Mouse (Mus musculus) kidney, postnatal 10 days (tissue): ENCODE data around the gene Asic2.
A peak's percentile ranks its signal among the peaks of the same experiment; 100 is the strongest.

ENCODE experiments used
- DNase-seq: peaks from one replicate; pipeline ENCODE4 v3.0.0; 2021; ENCODE audit warnings: mixed read lengths

The Asic2 gene

DNA sequence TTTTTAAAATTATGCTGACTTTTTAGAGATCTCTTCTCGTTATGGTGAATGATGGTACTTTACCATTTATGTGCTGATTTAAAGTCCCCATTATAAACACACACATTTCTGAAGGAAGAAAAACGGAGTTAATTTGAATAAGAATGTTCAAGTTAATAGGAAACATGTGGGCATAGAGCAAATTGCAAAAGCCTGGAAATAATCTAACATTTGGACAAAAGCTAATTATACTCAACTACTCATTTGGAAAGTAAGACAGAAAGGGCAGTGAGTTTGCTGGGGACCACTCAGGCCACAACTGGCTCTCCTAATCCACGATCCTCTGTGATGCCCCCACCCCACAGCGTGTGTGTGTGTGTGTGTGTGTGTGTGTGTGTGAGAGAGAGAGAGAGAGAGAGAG lies 253.5 kb downstream of the Asic2 start:
- no peak for DNase-seq

DNA sequence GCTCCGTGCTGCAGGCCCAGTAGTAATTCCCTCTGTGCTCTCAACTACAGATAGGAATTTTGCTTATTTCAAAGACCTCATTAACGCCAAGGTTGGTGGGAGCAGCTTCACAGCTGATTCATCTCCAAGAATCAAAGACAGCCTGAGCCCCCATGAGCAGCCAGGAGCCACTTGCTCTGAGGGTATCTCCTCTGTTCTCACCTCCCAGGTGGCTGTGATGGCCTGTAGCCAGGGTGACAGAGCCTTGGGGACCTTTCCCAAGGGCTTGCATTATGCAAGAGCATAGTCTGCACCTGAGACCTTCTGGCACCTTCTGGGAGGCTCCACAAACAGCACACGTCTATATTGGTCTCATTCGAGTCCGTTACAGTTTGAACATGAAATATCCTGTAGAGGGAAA lies 261.3 kb downstream of the Asic2 start:
- DNase-seq, result no peak

DNA sequence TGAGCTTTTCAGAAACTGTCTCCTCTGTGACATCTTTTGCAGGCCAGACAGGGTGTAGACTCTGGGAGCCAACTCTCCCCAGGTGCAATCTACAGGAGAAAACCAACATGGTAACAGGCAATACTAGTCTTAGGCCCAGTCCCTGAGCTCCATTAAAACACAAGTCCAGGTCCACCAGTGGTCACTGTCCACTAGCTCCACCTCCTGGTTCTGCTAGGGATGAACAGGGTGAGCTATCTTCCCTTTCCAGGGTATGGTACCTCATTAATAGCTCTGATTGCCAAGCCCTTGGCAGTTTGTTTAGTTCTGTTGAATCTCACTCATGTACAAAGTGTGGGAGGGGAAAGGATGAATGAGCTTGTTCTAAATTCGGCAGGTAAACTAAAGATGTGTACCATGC lies 270.2 kb downstream of the Asic2 start:
- DNase-seq, result peak; percentile 6

DNA sequence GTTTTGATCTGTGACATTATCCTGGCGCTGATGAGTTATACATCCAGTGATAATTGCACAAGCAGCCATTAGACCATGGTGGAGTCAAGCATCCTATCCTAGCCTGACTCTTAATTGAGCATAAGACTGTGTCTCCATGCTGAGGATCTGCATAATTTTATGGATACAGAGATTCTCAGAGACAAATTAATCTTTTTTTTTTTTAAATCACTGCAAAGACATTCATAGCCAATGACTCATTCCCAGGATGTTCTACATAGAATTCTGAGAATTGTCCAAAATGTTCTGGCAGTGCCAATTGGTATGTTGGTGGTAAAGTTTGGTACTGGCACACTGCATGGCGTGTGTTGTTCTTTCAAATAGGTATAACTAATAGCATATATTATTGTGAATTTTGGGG lies 272.8 kb downstream of the Asic2 start:
- DNase-seq, result no peak

DNA sequence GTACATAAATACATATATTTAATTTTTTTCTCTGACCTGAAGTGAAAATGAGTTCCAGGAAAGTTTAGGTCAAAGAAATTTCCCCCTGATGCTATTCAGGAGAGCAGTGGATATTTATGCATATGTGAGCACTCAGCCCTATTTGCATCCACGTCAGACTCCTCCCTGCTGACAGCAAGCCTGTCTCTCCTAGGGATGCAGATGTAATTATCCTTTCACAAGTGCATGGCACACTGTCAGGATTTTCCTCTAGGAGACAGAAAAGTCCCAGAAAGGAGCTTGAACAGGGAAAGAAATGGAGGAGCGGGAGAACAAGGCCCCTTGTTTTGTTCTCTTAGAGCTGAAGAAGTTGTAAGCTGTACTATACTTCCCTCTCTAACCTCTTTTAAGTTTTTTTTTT lies 287.7 kb downstream of the Asic2 start:
- no peak for DNase-seq

DNA sequence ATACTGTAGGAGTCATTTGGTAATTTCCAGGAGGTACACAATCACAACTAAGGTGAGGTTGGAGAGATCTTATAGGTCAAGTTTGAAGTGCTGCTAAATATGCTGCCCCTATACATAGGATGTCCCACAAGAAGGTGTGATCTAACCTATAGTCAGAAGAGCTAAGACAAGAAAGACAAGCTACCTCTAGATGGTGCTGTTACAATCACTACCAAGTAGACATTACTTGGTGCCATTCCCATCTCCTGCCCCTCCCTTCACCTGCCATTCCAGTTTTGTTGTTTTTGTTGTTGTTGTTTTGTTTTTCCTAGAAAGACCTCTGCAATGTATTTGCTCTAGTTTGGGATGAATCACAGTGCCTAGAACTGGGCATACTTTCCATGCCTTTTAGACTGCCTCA lies 296.5 kb downstream of the Asic2 start:
- no peak for DNase-seq

DNA sequence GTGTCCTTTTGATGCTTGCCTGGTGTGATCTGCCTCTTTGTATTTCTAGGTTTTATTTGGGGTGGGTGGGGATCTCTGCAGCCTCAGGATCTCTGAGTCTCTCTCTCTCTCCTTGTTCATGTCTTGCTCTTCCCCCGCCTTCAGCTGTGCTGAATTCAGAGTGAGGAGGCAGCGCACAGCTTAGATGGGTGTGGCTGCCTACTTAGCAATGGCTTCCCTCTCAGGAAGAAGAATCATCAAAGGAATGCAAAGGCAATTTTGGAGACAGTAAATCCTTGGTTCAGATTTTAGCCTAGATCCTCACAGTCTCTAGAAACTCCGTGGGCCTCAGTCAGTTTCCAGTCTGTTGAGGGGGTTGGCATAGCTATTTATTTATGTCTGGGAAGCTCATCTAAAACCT lies 297.8 kb downstream of the Asic2 start:
- no peak for DNase-seq

DNA sequence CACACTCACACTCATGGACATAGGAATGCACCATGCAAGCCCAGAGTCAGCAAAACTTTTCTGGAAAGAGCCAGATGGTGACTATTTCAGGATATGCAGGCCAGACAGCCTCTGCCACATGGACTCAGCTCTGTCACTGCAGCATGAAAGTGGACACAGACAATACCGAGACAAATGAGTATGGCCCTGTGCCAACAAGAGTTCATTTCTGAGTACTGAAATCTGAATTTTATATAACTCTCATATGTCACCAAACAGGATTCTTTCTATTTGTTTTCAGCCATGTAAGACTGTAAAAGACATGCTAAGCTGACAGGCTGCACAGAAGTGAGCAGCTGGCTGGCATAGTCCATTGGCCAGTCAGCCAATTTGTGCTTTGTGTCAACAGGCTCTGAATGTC lies 309.4 kb downstream of the Asic2 start:
- DNase-seq, result no peak

DNA sequence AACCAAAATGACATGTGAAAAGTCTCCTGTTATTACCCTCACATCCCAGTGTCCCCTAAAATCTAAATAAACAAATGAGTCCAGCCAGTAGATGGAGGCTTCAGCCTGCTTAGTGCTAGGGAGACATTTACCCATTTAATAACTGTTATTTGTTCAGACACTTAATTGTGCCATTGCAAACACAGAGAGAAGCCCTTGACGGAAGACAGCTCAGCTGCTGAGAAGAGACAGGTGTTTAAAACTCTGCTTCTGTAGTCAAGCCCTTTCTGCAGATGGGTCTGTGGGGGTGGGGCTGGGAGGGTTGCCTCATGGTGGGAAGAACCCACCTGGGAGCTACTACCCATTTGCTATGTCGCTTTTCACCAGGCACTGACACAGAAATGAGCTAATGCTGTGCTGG lies 311.1 kb downstream of the Asic2 start:
- no peak for DNase-seq

DNA sequence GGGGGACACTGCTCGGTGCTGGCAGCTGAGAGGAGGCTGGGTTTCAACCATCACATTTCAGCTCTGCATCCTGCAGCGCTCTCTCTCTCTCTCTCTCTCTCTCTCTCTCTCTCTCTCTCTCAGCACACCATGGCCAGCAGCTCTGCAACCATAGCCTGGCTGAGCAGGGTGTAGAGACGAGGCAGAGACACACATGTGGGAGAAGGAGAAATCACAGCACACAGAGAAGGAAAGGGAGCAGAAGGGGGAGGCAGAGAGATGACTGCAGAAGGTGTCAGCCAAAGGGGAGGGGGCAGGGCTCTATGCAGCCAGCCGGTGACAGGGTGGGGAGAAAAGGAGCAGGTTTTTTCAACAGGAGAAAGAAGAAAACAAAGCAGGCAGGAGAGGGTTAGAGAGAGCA lies 320.4 kb downstream of the Asic2 start:
- no peak for DNase-seq

DNA sequence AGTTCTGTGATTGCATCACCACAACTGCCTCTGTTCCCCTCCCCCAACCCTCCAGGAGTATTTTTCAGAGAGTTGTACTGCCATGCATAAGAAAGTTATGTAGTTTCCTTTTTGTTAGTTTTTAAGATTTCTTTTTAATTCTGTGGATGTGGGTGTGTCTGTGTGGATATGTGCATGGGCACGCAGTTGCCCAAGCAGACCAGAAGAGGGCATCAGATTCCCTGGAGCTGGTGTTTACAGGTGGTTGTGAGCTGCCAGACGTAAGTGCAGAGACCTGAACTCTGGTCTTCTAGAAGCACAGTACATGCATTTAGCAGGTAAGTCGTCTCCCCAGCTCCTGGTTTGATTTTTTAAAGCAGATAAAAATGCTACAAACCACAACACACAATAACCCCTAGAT lies 322.7 kb downstream of the Asic2 start:
- no peak for DNase-seq

DNA sequence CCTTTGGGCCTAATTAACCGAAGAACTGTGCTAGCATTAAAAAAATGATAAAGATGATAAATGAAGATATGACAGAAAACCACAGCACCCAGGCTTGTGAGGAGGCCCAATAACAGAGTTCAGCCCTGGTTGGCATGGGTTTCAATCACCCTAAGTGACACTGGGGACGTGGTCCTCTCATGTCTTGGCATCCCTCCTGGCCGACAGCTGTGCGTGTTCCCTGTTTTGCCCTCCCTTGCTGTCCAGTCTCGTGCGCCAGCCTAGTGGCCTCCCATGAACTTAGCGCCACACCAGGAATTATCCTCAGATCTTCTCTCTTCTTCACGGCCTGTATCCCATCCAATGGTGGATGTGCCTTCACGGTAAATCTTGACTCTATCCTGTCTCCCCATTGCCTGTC lies 331.9 kb downstream of the Asic2 start:
- DNase-seq, result no peak

DNA sequence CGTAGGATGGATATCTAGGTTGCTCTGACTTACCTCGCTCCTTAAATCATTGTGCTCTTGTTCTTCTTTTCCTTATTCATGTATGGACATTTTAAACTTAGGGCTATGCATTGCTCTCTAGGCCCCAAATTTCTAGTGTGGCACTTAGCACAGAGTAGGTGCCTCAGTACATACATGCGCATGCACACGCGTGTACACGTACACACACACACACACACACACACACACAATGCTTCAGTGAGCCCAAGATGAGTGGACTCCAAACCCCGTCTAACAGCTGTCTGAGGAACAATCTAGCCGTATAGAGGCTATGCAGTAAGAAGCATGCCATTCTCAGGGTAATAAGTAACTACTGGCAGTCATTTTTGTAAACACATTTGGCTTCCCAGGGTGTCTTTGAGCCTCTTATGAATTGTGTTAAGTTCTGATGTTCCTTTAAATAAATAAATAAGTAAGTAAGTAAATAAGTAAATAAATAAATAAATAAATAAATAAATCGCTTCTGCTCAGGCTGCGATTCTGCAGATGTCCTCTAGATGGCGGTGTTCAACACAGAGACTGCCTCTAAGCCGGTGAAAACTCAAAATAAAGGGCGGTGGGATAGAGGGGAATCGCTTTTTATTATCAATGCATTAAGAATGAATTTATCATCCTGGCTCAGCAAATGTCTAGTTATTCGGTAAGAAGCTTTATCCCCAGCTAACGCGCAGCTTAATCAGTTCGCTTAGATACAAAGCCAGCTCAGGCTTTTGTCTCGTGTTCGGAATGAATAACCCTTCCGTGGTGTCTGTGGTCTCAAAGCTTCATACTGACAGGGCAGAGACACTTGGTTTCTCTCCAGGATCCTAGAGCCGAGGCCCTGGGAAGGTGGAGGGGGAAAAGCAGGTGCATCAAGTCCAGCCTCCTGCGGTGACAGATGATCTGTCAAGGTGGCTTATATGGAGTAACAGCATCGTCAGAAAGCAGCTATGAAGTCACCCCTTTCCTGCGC lies 333.6 kb downstream of the Asic2 start:
- peak; percentile 63 for DNase-seq

DNA sequence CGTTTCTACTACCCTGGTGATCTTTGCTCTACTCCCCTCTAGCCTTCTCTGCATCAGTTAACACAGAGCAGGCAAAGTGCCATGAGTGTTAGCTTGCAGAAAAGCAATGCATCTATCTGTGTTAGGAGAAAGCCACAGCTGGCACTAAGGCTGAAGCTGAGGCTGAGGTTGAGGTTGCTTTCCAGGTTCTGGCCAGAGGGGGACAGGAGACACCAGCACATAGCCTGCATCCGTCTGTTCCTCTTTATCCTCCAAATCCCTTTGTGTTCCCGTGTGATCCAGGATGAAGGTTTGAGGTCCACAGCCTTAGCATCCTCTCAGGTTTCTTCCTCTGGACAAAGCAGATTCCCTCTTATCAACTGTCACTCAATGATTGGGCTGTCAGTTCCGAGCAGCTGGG lies 343.1 kb downstream of the Asic2 start:
- no peak for DNase-seq

DNA sequence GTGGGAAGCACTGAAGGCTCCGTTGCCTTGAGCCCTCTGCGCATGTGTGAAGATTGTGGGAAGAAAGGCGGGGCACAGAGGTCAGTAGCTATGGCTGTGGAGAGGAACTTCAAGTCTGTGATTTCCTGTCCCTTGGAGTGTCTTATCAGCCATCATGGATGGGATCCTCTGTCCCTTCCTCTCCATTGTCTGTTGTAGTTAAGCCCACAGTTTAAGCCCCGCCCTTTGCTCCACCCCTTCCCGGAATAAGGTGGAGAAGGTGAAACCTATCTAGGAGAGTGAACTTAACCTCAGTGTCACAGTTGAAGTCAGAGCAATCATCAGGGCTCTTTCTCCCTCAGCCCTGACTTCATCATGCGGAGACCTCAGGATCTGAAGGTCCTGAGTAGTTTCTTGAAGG lies 347.7 kb downstream of the Asic2 start:
- no peak for DNase-seq

DNA sequence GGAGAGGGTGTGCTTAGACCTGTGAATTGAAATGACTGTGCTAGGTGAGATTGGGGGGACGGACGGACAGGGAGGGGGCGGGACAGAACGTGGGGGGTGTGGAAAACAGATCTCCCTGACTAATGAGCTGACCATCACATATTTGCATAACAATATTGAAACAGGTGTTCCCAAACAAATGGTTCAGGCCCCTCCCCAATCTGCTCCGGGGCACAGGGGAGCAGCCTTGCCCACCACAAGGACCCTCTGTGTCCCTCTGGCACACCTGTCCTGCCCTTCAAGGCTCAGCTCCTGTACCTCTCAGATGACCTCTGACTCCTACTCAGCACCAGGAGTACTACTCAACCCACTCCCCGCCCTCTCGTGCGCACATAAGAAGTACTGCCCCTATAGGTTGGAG lies 351.8 kb downstream of the Asic2 start:
- DNase-seq, result no peak

DNA sequence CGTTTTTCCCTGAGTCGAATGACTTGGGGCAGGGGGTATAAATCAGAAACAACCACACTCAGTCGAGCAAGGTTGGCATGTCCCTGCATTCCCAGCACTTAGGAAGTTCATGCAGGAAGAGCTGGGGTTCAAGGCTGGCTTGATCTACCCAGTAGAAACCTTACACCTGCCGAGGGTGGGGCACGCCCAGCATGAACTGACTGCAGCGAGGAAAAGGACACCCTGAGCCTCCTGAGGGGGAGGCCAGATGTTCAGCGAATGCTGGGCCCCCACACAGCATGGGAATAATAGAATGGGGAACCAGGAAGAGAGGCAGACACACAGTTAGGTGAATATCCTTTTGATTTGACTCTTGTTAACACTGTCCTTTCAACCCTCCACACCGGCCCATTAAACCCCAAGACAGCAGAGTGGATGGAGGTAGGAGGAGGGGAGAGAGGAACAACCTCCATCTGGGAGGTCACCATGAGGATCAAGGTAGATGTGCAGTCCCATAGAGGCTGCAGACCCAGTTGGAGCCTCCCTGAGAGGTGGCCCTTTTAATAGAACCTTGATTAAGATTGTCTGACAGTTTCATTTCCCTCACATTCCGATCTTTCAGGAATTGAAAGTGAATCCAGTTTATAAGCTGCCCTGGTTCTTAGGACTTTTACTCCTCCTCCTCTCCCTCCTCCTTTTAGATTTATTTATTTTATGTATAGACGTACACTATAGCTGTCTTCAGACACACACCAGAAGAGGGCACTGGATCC lies 354.2 kb downstream of the Asic2 start:
- DNase-seq, result no peak

DNA sequence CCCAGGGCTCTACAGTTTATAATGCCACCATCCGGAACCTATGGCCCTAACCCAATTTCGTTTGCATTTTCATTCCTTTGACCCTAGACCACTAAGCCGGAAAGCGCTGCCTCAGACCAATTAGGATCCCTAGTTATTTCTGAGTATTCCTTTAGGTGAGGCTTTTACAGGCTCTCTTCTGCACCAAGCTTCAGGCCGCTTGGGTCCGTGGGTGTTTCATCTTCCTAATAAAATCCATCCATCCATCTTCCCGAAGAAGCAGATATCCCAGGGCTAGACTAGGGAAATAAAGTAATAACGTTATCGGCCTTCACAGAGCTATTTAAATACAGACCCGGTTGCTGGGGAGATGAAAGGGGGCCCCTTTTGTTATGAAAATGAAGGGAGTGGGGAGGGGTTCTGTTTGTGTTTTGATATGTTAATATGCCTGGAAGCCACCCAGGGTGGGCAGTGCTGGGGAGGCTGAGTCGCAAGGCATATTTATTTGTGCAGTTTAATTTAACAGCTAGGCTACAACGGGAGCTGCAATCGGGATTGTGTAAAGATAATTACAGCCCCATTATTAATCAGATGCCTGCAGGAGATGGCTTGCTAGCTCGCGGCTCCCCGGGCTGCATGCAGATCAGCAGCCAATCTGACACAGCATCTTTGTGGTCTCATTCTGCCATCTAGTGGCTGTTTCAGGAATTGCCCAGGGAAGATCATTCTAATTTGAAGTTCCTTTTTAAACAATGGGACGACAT lies 355.3 kb downstream of the Asic2 start:
- peak; percentile 89 for DNase-seq

DNA sequence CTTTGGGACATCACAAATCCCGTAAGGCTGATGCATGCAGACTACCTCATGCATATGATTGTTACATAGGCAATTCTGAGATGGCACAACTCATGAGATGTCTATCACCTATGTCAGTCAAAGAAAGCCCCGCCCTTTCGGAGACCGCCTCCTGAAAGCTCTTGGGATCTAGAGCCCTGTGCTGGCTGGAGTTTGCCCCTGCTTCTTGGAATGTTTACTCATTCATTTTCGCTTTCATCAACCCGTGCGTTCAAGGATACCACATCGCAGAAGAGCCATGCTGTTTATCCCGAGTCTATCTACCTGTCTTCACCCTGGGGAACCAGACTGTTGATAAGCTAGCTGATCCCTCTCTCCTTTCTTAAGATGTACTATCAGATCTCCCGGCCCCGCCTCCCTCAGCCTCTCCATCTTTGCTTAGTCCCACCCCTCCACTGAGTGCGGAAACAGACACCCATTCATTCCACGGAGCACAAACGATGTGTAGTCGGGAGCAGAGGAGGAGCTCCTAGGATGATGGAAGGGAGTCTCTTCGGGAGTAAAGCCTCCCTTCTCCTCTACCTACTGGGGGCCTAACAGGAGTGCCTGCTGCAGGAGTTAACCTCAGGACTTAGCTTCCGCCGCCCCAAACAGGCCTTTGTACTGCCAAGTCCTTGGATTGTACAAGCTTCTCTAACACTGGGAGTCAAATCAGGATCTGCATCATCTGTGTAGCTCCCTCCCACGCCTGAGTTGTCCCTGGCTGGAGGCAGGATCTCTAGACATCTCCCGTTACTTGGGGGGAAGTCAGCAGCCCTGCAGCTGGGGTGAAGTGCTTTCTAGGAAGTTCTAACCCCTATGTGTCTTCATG lies 356.1 kb downstream of the Asic2 start:
- peak; percentile 20 for DNase-seq

DNA sequence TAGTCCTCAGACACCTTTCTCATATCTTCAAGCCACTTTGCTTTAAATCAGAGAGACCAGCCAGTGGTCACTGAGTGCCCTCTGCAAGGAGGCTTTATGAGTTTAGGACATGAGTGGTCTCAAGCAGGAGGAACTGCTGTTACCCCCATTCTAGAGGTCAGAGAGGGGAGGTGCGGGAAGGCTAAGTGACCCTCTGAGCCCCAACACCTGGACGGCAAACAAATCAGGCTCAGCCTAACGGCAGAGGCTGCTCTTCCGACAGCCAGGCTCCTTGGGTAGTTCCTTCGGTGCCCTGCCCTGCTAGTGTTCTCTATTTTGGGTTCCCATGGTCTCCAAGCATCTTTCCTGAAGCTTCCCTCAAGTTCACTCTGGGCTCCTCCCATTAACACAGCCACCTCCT lies 357.8 kb downstream of the Asic2 start:
- DNase-seq, result no peak

DNA sequence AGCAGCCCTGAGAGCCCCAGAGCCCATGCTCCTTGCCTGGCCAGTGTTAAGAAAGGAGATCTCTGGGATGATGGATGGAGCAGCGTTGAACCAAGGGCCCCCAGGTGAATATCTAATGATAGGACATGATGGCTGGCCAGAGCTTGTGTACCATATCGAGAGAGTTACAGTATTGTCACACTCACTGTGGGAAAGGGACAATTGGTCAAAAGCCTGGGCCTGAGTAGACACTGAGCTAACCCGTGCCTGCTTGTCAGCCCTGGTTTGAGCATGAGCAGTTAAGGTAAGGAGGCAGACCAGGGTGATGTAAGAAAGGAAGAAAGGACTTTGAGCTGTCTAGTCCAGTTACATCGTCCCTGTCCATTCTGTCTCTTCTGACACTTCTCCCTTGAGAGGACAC lies 365.3 kb downstream of the Asic2 start:
- DNase-seq, result no peak

DNA sequence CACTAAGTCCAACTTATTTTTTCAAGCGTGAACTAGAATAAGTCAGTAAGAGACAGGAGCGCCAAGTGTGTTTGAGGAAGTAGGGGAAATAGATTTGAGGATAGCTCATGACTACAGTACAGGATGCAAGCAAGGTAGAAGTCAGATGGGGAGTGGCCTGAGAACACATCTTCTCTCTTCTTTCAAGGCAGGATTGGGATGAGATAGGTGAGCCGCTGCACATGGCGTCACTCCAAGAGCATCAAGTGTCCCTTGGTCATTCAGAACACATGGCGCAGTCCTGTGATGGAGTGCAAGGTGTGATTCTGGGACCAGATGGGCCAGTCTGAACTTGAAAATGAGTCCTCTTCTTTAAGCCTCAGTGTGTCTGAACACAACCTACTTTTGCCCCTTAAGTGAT lies 366.5 kb downstream of the Asic2 start:
- DNase-seq, result no peak

DNA sequence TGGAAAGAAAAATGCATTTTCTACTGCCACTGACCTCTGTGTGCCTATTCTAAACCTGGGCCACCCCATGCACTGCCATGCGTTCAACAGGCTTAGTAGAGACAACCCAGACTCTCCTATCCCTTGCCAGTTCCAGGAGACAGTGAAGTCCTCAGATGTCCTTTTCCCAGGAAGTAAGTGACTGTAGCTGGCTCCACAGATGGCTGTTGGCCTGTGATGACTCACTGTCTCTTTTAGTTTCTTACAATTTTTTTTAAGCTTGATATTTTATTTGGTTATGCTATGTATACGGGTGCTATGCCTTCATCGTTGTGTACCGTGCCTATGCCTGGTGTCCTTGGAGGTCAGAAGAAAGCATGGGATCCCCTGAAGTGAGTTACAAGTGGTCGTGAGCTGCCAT lies 370.7 kb downstream of the Asic2 start:
- no peak for DNase-seq
